Mouse (Mus musculus) heart, adult 2 months (tissue): ENCODE results near the gene Myl10.

Experiments
- CTCF ChIP-seq: fragments of 200-600 bp; IDR thresholded peaks from 2 replicates; pipeline ENCODE4 v1.8.1; 2022; ENCODE audit warnings: antibody characterized with exemption, mild to moderate bottlenecking, moderate library complexity
- EP300 ChIP-seq: fragments of 200-500 bp; IDR thresholded peaks from 2 replicates; pipeline ENCODE4 v1.6.1; 2011; ENCODE audit warnings: low read depth, low read length, control low read depth; ENCODE audit not compliant: insufficient read depth
- POLR2A ChIP-seq: fragments of 200-500 bp; IDR thresholded peaks from 2 replicates; pipeline ENCODE4 v1.6.1; 2011; ENCODE audit warnings: mild to moderate bottlenecking, low read depth, low read length, control low read depth; ENCODE audit not compliant: insufficient read depth

GRCm38 (mm10) chr5:136676315-136677030 lies 16.5 kb upstream of the Myl10 start:
- TF ChIP-seq POLR2A (no peak), EP300 (no peak), CTCF (no peak)
